Mouse (Mus musculus) right cerebral cortex, postnatal 25 days (tissue): ENCODE data around the gene Lamp1.
"Not testable (repeated sequence)": the region's sequence is repeated elsewhere in the genome, so short reads cannot be mapped to it uniquely, and the experiment has no call there.

Experiments used
- DNase-seq: peaks from one replicate; pipeline ENCODE4 v3.0.0; 2022

Gene Lamp1

DNA sequence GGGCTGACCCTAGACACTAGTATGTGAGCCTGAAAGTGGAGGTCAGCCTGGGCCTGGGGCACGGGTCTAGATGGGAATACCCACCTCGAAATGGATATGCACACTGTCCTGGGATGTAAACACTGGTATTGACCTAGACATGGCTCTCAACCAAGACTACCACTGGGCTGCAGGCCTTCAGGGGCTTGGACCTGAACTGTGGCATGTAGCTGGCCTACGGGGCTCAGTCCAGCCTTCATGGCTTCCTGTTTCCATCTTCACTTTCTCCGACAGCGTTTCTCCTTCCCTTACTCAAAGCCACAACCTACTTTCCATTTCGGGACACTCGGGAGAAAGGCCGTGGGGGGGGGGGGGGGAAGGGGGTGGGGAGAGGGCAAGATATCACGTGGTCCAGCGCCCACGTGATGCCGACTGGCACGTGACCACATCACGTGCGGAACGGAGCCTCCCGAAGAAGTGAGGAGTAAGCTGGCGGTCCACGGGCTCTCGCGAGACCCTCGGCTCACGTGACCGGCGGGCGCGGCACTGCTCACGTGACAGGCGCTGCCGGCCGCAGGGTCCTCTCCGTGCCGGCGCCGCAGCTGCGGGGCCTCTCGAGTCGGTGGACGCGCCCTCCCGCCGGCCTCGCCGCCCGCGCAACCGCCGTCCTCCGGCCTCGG is at the start of gene Lamp1:
TSS of gene Lamp1 (plus strand) at position 444 of the 659 bp plus-strand sequence.
- DNase-seq = peak; percentile 99

DNA sequence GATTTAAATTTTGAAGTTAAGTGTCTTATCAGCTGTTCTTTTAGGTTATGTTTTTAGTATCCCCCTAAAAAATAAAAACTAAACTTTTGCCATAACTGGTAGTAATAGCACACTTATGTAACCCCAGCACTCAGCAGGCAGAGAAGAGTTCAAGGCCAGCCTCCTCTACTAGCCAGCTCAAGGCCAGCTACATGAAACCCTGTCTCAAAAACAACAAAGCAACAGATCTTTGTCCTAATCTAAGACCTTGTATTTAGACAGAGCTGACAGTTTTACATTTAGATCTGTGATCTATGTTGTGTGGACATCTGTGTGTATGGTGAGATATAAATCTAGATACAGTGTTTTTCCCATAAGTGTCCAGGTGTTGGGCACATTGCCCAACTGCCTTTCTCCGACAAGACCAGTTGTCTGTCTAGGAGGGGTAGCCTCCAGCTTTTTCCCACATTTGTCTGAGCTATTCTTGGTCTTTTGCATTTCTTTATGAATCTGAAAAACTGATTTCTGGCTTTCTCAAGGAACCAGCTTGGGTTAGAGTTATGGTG is 49.5 kb upstream of the Lamp1 start:
- DNase-seq = no peak

DNA sequence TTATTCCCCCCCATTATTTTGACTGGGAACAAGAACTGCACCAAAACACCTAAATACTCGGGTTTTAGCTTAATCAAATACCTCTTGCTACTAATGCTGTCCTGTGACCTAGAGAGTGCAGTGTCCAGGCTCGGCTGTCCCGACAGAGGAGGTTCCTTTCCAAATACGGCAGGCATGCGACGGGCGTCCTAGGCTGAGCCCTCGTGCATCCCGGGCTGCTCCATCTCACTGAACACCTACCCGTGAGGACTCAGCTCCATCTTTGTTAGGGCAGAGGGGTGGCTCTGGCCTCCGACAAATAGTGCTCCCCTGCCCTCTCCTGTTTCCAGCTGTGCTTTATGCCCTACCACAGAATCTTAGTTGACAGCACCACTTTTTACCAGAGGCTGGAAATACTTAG is 47.0 kb upstream of the Lamp1 start:
- no peak for DNase-seq

DNA sequence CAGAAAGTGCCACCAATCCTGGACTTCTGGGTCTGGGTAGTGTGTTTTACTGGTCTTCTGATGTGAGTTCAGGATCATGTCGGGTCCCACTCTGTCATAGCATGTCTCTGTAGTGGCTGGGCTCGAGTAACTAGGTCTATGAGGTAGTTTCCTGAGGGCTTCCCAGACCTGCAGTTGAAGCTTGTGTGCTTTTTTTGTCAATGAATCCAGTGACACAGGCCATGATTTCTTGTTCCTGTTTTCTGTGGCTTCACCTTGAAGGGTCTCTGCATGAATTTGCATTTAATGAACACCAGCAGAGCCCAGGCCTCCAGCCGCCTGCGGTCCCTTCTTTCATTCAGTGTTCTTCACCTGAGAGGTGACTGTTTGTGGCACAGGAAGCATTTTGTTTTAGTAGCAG is 45.7 kb upstream of the Lamp1 start:
- DNase-seq = no peak

DNA sequence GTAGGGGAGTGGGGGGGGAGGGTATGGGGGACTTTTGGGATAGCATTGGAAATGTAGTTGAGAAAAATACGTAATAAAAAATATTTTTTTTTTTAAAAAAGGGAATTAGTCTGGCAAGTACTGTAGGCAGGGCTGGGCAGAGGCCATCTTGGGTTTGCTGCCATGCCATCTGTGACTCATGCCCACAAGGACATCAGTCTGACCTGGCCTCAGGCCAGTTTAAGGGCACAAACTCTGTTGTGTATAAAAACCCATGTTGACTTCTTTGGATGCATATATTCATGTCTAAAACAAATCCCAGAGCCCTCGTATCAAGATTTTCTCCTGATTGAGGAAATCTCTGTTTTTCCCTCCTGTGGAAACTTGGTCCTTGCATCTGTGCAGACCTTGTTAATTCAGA is 41.9 kb upstream of the Lamp1 start:
- no peak for DNase-seq

DNA sequence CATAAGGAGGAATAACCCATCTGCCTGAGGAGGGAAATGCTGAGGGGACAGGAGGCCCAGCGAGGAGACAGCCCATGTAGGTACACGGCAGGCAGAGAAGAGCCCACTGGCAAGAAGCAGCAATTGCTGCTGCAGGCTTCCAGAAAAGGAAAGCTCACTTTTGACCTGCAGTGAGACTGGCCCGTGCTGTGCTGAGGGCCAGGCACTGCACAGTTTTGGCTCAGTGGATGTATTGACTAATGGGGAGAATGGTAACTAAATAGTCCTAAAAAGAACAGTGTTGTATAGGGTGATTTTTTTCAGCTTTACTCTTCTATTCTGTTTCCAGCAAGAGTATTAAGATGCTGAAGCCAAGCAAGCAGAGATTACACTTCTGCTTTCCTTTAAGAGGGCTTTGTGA is 40.4 kb upstream of the Lamp1 start:
- no peak for DNase-seq

DNA sequence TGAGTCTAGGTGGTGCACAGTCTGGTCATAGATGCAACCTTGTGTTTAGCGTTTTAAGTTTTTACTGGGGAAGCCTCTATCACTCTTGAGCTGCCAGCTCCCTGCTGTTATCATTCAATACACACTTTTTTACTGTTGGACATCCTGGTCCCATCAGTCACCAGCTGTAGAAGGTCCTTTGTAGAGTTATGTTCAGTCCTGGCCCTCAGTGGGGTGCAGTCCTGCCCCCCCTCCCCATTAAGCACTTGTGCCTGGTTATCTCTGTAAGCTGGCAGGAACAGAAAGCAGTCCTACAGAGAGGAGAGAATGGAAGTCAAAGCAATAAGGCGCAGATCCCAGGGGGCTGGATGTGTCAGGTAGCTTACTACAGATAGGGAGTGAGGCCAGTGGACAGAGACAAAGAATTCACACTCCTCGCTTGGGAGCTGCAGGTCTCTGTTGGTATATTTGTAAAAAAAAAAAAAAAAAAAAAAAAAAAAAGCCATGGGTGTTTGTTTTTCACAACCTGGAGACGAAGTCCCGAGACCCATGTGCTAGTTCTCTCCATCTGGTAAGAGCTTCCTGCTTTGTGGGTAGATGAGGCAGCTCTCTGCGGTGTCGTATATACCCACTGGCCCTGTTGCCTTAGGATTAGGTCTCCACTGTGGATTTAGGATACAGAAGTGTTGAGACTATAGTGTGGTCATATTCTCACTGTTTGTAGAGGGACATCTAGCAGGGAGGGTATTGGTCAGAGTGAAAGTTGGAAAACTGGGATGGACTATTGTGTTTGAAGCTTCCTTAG is 37.9 kb upstream of the Lamp1 start:
- DNase-seq = no peak

DNA sequence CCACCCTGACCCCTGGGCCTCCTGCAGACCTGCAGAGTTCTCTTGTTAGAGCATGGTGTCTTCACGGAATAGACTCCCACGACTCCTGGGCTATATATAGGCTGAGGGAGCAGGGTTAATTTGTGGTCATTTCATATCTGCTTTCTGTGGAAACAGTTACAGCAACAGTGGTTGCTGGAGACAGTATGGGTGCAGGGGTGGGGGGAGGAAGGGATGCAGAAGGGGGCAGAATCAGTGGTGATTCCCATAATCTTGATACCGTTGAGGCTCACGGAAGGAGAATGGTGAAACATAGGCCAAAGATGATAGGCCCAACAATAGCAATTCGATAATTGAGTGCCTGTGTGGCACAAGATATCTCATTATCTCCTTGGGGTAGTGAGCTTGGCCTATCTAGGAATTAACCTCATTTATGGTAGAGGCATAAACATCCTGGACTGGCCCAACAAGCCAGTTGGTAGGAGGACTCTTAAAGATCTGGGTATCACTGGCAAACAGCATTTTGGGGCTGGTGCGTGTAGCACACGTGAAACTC is 36.0 kb upstream of the Lamp1 start:
- DNase-seq = no peak

DNA sequence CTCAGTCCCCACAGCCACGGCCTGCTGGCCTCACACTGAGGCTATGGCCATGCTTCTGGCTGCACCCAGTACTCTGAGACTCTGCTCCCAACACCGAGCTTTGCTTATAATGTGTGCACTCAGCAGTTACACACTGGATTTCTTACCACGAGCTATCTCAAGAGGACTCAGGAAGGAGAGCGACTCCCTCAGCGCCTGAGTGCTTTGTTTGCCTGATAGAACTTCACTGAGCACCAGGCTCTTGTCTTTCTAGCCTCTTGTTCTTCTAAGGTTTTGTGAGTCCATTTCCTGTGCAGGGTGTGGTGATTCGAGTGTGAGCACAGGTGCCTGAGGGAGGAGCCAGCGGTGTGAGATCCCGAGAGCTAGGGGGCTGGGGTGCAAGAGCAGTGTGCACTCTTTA is 34.1 kb upstream of the Lamp1 start:
- DNase-seq = no peak

DNA sequence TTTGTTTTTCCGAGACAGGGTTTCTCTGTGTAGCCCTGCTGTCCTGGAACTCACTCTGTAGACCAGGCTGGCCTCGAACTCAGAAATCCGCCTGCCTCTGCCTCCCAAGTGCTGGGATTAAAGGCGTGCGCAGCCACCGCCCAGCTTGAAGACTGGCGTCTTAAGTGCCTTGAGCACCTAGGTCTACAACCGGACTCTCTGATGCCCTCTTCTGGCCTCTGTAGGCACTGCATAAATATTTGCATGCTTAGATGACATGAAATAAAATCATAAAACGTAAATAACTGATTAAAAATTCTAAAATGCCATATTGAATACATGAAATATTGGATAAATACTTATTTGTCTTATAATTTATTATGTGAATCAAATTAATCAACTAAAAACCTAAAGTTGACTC is 26.7 kb upstream of the Lamp1 start:
- DNase-seq = not testable (repeated sequence)

DNA sequence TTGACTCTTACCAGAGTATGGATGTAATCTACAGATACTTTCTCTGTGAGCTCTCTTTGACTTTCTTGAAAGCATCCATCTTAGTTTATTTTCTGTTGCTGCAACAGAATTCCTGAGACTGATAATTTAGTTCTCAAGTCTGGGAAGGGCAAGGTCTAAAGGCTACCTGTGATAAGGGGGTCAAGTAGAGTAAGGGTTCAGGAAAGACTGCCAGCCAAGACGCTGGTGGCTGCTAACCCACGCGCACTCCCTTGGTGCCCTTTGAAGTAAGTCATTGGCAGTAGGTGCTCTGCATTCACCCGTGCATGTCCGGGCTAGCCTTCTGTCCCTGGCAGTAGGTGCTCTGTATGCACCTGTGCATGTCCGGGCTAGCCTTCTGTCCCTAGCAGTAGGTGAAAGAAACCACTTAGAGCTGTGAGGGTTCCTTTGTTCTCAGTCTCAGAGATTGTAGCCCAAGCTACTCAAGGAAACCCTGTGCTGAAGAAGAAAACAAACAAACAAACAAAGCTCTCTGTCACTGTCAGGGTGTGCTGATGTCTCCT is 19.2 kb upstream of the Lamp1 start:
- no peak for DNase-seq

DNA sequence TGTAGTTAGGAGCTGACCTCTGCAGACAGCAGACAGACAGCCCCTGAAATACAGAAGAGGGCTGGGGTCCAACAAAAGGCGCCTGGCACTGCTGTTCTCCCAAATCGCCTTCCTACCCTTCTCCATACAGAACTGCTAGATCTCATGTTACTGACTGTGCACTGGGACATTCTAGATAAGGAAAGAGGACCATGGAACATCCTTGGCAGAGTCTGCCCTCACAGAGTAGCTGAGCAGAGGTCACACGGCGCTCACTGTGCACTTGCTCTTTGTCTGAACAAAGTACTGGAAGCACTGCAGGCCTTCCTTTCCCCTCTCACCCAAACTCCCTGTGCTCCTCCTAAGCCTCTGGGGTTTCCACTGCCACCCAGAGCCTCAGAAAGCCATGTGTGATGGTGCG is 17.3 kb upstream of the Lamp1 start:
- DNase-seq = no peak

DNA sequence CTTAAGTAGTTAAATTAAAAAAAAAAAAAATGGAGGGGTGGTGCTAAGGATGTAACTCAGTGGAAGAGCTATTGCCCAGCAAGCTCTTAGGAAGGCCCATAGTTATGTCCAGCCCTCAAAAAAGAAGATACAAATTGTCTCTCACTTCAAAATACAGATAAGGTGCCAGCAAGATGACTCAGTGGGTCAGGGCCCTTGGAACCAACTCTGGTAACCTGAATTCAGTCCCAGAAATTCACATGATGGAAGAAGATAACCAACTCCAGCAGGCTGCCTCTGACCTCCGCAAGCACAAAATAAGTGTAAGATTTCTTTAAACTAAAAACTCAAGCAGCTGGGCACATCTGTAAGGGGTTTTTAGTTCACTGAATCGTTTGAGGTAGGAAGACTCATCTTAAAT is 10.5 kb upstream of the Lamp1 start:
- DNase-seq = no peak

DNA sequence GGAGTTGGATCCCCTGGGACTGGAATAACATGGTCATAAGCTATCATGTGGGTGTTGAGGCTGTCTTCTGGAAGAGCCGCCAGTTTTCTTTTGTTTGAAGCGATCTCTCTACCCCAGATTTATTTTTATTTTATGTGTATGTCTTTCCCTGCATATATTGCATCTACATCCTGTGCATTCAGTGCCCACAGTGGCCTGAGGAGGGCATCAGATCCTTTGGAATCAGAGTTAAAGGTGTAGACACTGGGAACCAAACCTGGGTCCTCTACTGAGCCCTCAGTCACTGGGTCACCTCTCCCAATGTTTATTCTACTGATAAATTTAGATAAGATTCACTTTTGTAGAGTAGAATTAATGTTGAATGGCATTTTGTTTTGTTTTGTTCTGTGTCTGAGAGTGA is 9.7 kb upstream of the Lamp1 start:
- no peak for DNase-seq

DNA sequence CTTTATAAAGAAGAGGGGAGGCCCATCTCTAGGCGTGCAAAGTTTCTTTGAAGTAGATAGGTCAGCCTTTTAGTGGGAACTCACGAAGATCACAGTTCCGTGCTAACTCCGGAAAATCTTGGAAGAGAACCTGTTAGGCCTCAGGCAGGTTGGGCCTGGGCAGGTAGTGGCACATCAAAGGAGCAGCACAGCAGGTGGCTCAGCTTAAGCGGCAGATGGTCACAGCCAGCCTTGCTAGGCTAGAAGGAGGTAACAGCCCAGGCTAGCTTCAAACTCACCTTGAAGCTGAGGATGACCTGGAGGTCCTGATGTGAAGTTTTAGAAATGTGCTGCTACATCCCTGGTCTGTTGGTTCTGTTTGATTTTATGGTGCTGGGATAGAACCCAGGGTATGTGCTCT is 9.1 kb upstream of the Lamp1 start:
- DNase-seq = no peak

DNA sequence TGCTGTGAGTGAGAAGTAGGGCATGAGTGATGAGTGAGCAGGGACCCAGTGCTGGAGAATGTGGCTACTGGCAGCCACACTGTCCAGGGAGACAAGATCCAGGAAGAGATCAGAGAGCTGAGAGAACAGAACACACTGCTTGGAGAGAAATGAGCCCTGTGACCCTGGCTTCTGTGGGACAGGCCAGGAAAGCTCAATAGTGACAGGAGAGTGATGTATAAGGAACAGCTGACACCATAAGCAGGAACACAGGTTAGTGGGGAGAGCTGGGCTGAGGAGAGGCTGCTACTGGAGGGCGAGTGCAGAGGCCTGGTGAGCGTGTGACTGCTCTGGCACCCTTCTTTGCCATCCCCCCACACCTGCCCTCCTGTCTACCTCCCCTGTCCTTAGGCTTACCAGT is 8.0 kb upstream of the Lamp1 start:
- DNase-seq = no peak

DNA sequence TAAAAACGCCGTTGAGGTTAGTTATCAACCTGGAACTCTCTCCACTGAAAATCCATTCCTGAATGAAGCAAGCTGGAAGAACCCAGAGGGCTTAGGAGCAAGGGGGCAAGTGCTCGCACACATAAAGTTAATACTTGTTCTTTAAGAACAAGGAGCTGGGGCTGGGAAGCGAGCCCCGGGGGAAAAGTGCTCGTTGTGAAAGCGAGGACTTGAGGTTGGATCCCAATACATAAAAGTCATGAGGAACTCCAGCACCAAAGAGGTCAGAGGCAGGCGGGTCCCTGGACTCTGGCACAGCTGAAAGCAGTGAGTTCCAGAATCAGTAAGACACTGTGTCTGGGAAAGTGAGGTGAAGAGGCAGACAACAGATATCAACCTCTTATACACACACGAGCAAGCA is 4.9 kb upstream of the Lamp1 start:
- no peak for DNase-seq

DNA sequence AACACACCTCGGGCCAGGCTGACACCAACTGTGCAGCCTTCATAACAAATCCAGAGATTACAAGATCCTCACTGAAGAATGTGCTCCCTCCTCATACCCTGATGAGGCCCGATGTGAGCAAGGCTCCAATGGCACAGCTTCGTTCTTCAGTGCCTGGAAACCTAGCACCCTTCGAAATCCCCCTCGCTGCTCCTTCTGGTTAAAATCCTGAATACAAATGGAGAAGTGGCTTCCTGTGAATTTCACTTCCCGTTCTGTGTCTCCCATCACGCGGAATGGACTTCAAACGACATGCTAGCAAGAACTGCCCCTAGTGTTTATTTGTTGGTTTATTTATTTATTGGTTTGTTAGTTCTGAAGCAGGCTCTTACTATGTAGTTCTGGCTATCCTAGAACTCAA is 3.6 kb upstream of the Lamp1 start:
- no peak for DNase-seq

DNA sequence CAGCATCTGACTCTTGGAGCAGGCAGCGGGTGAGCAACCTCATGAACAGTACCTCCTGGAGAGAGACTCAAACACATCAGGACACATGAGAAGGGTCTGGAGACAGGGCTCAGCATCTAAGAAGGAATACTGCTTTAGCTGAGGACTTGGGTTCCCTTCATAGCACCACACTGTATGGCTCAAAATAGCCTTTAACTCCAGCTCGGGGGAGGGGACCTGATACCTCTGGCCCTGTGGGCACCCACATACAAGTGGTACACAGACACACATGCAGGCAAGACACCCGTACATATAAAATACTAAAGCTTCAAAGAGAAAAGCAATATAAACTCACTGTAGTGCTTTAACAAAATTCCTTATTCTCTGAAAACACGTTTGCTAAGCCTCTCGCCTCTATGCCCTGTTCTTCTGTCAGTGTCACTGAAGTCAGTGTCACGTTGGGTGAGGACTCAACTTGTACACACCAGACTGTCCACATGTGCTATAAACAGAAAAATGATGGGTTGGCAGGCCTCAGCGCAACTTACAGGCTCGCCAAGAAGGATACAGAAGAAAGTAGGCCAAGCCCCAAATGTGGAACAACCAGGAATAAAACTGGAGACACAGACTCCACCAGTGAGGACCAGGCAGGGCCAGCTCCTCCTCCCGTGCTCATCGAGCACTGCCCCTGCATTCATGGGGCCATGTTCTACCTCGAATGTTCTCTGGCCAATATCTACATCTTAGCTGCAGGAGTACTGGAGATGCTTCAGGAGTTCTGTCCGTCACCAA is 2.4 kb upstream of the Lamp1 start:
- no peak for DNase-seq

DNA sequence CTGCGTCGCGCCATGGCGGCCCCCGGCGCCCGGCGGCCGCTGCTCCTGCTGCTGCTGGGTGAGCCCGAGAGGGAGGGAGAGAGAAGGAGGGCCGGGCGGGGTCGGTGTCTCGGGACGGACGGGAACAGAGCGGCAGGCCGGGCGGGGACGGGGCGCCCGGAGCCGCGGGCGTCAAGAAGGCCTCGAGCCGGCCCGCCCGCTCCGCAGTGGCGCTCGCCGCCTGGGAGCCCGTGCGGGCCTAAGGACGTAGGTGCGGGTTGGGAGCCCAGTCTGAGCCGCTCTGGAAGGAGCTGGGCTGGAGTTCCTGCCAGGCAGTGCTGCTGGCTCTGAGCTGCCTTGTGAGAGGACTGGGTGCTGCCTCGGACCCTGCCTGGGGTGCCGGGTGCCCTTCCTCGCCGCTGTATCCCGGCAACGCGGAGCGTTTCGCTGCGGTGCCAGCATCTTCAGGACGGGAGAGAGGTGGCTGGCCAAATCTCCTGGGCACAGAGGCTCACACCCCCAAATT is 468 bp downstream of the Lamp1 start:
- no peak for DNase-seq

DNA sequence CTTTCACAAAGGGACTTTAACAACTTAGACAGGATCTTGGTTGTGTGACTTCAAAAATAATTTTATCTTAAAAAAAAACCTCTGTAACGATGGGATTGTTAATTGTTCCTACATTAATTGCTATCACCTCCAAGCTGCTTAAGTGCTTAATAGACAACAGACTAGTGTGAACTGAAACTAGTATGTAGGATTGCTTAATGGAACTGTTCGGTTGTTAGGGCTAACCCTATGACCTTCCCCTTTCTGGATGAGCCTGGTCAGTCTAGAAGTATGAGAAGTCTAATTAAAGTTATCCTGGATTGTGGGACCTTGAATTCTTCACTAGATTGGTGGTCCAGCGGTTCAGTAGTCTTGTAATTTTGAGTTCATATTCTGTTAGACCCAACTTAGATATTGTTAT is 1.7 kb downstream of the Lamp1 start:
- no peak for DNase-seq

DNA sequence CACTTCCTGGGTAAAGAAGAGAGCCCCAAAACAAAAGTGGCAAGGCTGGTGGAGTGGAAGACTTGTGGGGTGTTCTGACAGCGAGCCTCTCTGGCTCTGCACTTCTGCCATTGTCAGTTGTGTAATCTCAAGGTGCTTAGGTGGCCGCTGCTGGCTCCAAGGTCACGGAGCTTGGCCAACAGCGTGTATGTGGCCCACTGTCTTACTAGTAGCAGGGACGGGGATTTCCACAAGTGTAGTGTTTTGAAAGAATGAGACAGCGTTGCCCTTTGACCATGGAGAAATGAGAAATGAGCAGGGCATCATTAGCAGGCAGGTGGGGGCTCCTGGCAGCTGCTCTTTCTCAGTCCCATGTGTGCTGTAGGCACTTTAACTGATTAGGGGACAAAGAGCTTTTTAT is 3.1 kb downstream of the Lamp1 start:
- no peak for DNase-seq

DNA sequence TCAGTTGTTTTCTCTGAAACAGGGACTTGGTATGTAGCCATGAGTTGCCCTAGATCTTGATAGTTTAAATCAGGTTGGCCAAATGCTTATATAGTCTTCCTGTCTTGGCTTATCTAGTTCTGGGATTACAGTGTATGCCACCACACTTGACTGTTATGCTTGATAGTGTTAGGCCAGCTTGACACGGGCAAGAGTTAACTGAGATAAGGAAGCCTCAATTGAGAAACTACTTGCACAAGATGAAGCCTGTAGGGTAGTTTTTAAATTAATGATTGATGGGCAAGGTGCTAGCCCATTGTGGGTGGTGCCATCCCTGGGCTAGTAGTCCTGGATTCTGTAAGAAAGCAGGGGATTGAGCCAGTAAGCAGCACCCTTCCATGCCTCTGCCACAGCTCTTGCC is 4.6 kb downstream of the Lamp1 start:
- DNase-seq = no peak
